ENCODE assay signal across 7 mouse cellular contexts in genomic region chr1:75191622-75192402, GRCm38 (mm10). TPM values are rescaled to one million over a fixed set of nuclear protein-coding genes. Genes with fewer than 3 reads are reported as not detected.
DNase-seq lines count a peak whose midpoint lies in the region; ATAC-seq lines count a peak whose summit lies in the region.

Ankzf1 (plus strand) TSS chr1:75192151.
Atg9a (minus strand) TSS chr1:75192196.

- H3K27me3 ChIP-seq in embryonic facial prominence, embryonic 12.5 days, result no peaks in the 10 kb centered on the region
- H3K27me3 ChIP-seq in limb, embryonic 11.5 days (ENCODE audit: control insufficient read depth, insufficient read depth, low read length), result no peaks in the 10 kb centered on the region
- no peaks in the 10 kb centered on the region for H3K27me3 ChIP-seq in midbrain, embryonic 14.5 days (ENCODE audit: control insufficient read depth, insufficient read depth, low read length)

- no peaks in the 10 kb centered on the region for H3K9me3 ChIP-seq in embryonic facial prominence, embryonic 12.5 days
- no peaks in the 10 kb centered on the region for H3K9me3 ChIP-seq in limb, embryonic 11.5 days (ENCODE audit: control insufficient read depth, low read length)
- H3K9me3 ChIP-seq in midbrain, embryonic 14.5 days (ENCODE audit: control insufficient read depth, low read length), result no peaks in the 10 kb centered on the region

- peak within 1 kb of the TSS; percentile 88 for H3K27ac ChIP-seq in embryonic facial prominence, embryonic 12.5 days
- peak within 1 kb of the TSS; percentile 59 for H3K27ac ChIP-seq in limb, embryonic 11.5 days (replicated peaks; ENCODE audit: low read depth, low read length)
- peak within 1 kb of the TSS; percentile 95 for H3K27ac ChIP-seq in midbrain, embryonic 14.5 days (replicated peaks; ENCODE audit: low read depth, low read length)

- H3K4me3 ChIP-seq in embryonic facial prominence, embryonic 12.5 days, result peak within 1 kb of the TSS; percentile 65
- H3K4me3 ChIP-seq in limb, embryonic 11.5 days (ENCODE audit: low read depth, low read length), result peak within 1 kb of the TSS; percentile 68
- peak within 1 kb of the TSS; percentile 71 for H3K4me3 ChIP-seq in midbrain, embryonic 14.5 days (replicated peaks; ENCODE audit: low read depth, low read length)

- H3K9ac ChIP-seq in embryonic facial prominence, embryonic 12.5 days, result peak within 1 kb of the TSS; percentile 82
- H3K9ac ChIP-seq in limb, embryonic 11.5 days (ENCODE audit: low read length), result peak within 1 kb of the TSS; percentile 79
- peak within 1 kb of the TSS; percentile 84 for H3K9ac ChIP-seq in midbrain, embryonic 14.5 days (replicated peaks; ENCODE audit: low read length)

- H3K4me2 ChIP-seq in embryonic facial prominence, embryonic 12.5 days (replicated peaks), result peak within 1 kb of the TSS; percentile 80
- H3K4me2 ChIP-seq in limb, embryonic 11.5 days (ENCODE audit: low read depth, severe bottlenecking), result peak within 1 kb of the TSS; percentile 94
- H3K4me2 ChIP-seq in midbrain, embryonic 14.5 days (ENCODE audit: low read length), result peak within 1 kb of the TSS; percentile 80

- DNase-seq in adrenal gland, postnatal 25 days, result peak; percentile 89
- DNase-seq in heart, adult 11 months, result peak; percentile 100
- peak; percentile 93 for DNase-seq in kidney, adult 18-20 months
- DNase-seq in limb, embryonic 11.5 days (ENCODE audit: low spot score), result peak; percentile 93
- DNase-seq in midbrain, embryonic 14.5 days, result peak; percentile 97
- DNase-seq in spleen, adult 18-20 months, result peak; percentile 82 to 89

- H3K36me3 ChIP-seq in embryonic facial prominence, embryonic 12.5 days, result peaks cover 23% of the 10 kb centered on the region
- peaks cover 2% of the 10 kb centered on the region for H3K36me3 ChIP-seq in limb, embryonic 11.5 days (ENCODE audit: control insufficient read depth, insufficient read depth, low read length)
- peaks cover 38% of the 10 kb centered on the region for H3K36me3 ChIP-seq in midbrain, embryonic 14.5 days (ENCODE audit: control insufficient read depth, insufficient read depth, low read length)

- 1% methylated on average over 56 of the region's 56 CpGs for WGBS in embryonic facial prominence, embryonic 12.5 days
- WGBS in limb, embryonic 11.5 days, result under 1% methylated on average over 52 of the region's 56 CpGs
- under 1% methylated on average over 56 of the region's 56 CpGs for WGBS in midbrain, embryonic 14.5 days

- peak; percentile 99 for ATAC-seq in embryonic facial prominence, embryonic 12.5 days (ENCODE audit: insufficient number of reproducible peaks, insufficient read depth, low FRiP score, low TSS enrichment)
- ATAC-seq in limb, embryonic 11.5 days (ENCODE audit: insufficient number of reproducible peaks, low FRiP score, low TSS enrichment, low read depth), result peak; percentile 98
- ATAC-seq in midbrain, embryonic 14.5 days (ENCODE audit: low FRiP score, low TSS enrichment), result peak; percentile 99

- H3K4me1 ChIP-seq in embryonic facial prominence, embryonic 12.5 days, result peaks cover 17% of the 10 kb centered on the region
- peaks cover 8% of the 10 kb centered on the region for H3K4me1 ChIP-seq in limb, embryonic 11.5 days (ENCODE audit: control insufficient read depth, insufficient read depth, low read length)
- H3K4me1 ChIP-seq in midbrain, embryonic 14.5 days (ENCODE audit: control insufficient read depth, insufficient read depth, low read length), result peaks cover 19% of the 10 kb centered on the region

RNA-seq across cellular contexts. Expression of gene Ankzf1, which starts in this region (rescaled TPM):
- total RNA-seq in adrenal gland, postnatal 25 days (2021), result 23.5 and 26.4 TPM in 2 replicates
- polyA plus RNA-seq in embryonic facial prominence, embryonic 12.5 days (2016; fragmentation: Nextera tagmentation; extraction: Ambion mirVana), result 27.6 and 31.5 TPM in 2 replicates
- 17.5 and 19.7 TPM in 2 replicates for polyA plus RNA-seq in limb, embryonic 11.5 days (2014; fragmentation: Nextera tagmentation; extraction: Ambion mirVana)
- polyA plus RNA-seq in midbrain, embryonic 14.5 days (2014; fragmentation: Nextera tagmentation; extraction: Ambion mirVana), result 18.1 and 19.7 TPM in 2 replicates

RNA-seq across cellular contexts. Expression of gene Atg9a, which starts in this region (rescaled TPM):
- total RNA-seq in adrenal gland, postnatal 25 days (2021), result 45.3 and 50.6 TPM in 2 replicates
- polyA plus RNA-seq in embryonic facial prominence, embryonic 12.5 days (2016; fragmentation: Nextera tagmentation; extraction: Ambion mirVana), result 29.0 and 32.5 TPM in 2 replicates
- polyA plus RNA-seq in limb, embryonic 11.5 days (2014; fragmentation: Nextera tagmentation; extraction: Ambion mirVana), result 15.1 and 18.0 TPM in 2 replicates
- 40.7 and 47.8 TPM in 2 replicates for polyA plus RNA-seq in midbrain, embryonic 14.5 days (2014; fragmentation: Nextera tagmentation; extraction: Ambion mirVana)

Comparison
In these comparisons a context has a peak if more than half of its experiments do, and no peak if none do; other contexts are left out.
1. Peak in every context shown above with its lines: DNase-seq, ATAC-seq, H3K4me3 ChIP-seq and H3K27ac ChIP-seq.